Mouse (Mus musculus): ENCODE results near the gene Slc13a4.

DNA sequence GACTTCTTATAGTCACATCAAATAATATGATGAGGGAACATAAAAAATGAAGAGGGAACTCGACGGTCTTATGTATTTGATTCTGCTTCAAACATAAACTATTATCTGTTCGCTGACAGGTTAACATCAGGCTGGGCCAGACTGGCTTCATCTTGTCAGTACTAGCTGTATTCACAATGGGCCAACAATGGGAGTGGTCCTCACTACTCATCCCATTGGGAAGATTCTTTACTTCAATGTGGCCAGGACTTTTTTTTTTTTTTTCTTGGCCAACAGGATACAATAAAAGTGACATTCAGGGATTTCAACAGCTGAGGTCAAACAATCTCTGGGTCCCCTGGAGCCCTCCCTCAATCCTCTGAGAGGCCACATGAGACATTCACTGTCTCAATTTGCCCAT, 43.9 kb upstream of the Slc13a4 start:
- TF ChIP-seq CTCF (IDR thresholded peaks at IDR 0.05; ENCODE audit: low read depth, low read length) (no peak), POLR2A (IDR thresholded peaks at IDR 0.05; ENCODE audit: insufficient read depth, low read length) (no peak), EP300 (IDR thresholded peaks at IDR 0.05; ENCODE audit: insufficient read depth, low read depth, low read length) (no peak)

Measured in ES-Bruce4 (cell line).